Mouse (Mus musculus) fat pad, adult 2 months (tissue): ENCODE data around the gene Neb.

Source experiments
- DNase-seq: peaks from one replicate; pipeline ENCODE4 v3.0.0-alpha.2; 2011; ENCODE audit warnings: low read depth, low spot score; ENCODE audit errors: extremely low read depth

Gene Neb

GRCm38 (mm10) chr2:52378448-52378804 lies at the start of gene Neb:
Gene Neb, minus strand, starts transcription at chr2:52378474.
- DNase-seq, result no peak

- no peak for DNase-seq
Observed at GRCm38 (mm10) chr2:52427383-52427782, 49.1 kb upstream of the Neb start.

GRCm38 (mm10) chr2:52426041-52426440 lies 47.8 kb upstream of the Neb start:
- DNase-seq, result no peak

GRCm38 (mm10) chr2:52425523-52425795 lies 47.2 kb upstream of the Neb start:
- no peak for DNase-seq

- no peak for DNase-seq
Observed at GRCm38 (mm10) chr2:52424747-52425522, 46.7 kb upstream of the Neb start, which contains the start of gene Arl5a. Gene Arl5a, minus strand, starts transcription at chr2:52424901.

GRCm38 (mm10) chr2:52424248-52424728 lies 46.0 kb upstream of the Neb start:
- DNase-seq, result no peak

GRCm38 (mm10) chr2:52423611-52424247 lies 45.5 kb upstream of the Neb start:
- DNase-seq, result no peak

- DNase-seq, result no peak
Observed at GRCm38 (mm10) chr2:52422871-52423610, 44.8 kb upstream of the Neb start.

GRCm38 (mm10) chr2:52421197-52421596 lies 42.9 kb upstream of the Neb start:
- DNase-seq, result no peak

- no peak for DNase-seq
Observed at GRCm38 (mm10) chr2:52420001-52420710, 41.9 kb upstream of the Neb start.

GRCm38 (mm10) chr2:52419295-52419694 lies 41.0 kb upstream of the Neb start:
- no peak for DNase-seq

GRCm38 (mm10) chr2:52412524-52413037 lies 34.3 kb upstream of the Neb start:
- DNase-seq, result no peak

GRCm38 (mm10) chr2:52406480-52406879 lies 28.2 kb upstream of the Neb start:
- no peak for DNase-seq

- DNase-seq, result no peak
Observed at GRCm38 (mm10) chr2:52405238-52405637, 27.0 kb upstream of the Neb start.

- DNase-seq, result no peak
Observed at GRCm38 (mm10) chr2:52394529-52394928, 16.3 kb upstream of the Neb start.

GRCm38 (mm10) chr2:52390415-52390975 lies 12.2 kb upstream of the Neb start:
- no peak for DNase-seq

GRCm38 (mm10) chr2:52389975-52390374 lies 11.7 kb upstream of the Neb start:
- DNase-seq, result no peak

GRCm38 (mm10) chr2:52386451-52386850 lies 8.2 kb upstream of the Neb start:
- DNase-seq, result no peak

GRCm38 (mm10) chr2:52386037-52386436 lies 7.8 kb upstream of the Neb start:
- DNase-seq, result no peak

GRCm38 (mm10) chr2:52378848-52379261 lies 581 bp upstream of the Neb start:
- no peak for DNase-seq
